Mouse (Mus musculus) T-helper 17 cell (primary cell): Measurements from ENCODE around the gene Prkg1.

ENCODE experiments used
- in situ Hi-C, 2 experiments: fragments of 300-600 bp; cut with MboI, MseI; formaldehyde crosslinking; loops; 1 replicate in 1 of 2; 2 replicates in 1 of 2; pipeline ENCODE4 v1.15.1; 2025; ENCODE audit warnings: high pct_unique_total_duplicates in 2 of 2

The Prkg1 gene

DNA sequence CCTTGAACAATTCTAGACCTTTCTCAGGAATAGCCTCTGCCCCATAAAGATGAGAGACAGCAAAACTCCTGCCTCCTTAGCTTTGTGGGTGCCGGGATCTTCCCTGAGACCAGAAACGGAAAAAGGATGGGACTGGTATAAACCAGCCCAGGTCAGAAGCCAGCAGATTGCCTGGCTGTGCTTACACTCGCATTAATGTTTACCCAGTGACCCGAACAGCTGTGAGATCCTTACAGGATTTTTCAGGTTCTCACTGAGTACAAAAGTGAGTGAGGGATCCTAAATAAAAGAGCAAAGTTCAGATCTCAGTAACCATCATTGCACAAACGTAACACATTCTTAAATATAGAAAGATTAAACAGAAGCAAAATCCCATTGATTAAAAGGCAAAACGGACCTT lies 1248.1 kb downstream of the Prkg1 start:
- in situ Hi-C loops, result no loop called here
